Mouse (Mus musculus) frontal cortex, adult 2 months (tissue): Measurements from ENCODE around the gene Rnft2. TPM values are rescaled to one million over a fixed set of nuclear protein-coding genes. Genes with fewer than 3 reads are reported as not detected.

ENCODE experiments used
- DNase-seq, 2 experiments: peaks; one replicate each; pipeline ENCODE4 v3.0.0; 2022; ENCODE audit warnings: low spot score in 1 of 2; ENCODE audit errors: extremely low spot score in 1 of 2
- polyA plus RNA-seq: library from polyadenylated mRNA; depleted of rRNA; stranded (reverse); fragments of >200 nt; gene quantifications from 2 replicates; pipeline ENCODE4 v1.2.3, GENCODE M21; 2012

The Rnft2 gene
- polyA plus RNA-seq, 1 experiment: 58.6 TPM

GRCm38 (mm10) chr5:118256981-118257380 lies 12.1 kb upstream of the Rnft2 start:
- DNase-seq: no peak

- DNase-seq: no peak
Measured at GRCm38 (mm10) chr5:118253551-118253950, 8.6 kb upstream of the Rnft2 start.

GRCm38 (mm10) chr5:118250987-118251386 lies 6.1 kb upstream of the Rnft2 start:
- DNase-seq: no peak

- no peak for DNase-seq
Measured at GRCm38 (mm10) chr5:118247378-118247777, 2.5 kb upstream of the Rnft2 start.

- peak in 1 of 2 experiments; percentile 17 for DNase-seq
Measured at GRCm38 (mm10) chr5:118245606-118246308, 841 bp upstream of the Rnft2 start.

GRCm38 (mm10) chr5:118239671-118240070 lies 5.2 kb downstream of the Rnft2 start:
- DNase-seq: no peak

GRCm38 (mm10) chr5:118236891-118237290 lies 8.0 kb downstream of the Rnft2 start:
- DNase-seq: no peak

GRCm38 (mm10) chr5:118230071-118230611 lies 14.8 kb downstream of the Rnft2 start:
- peak in 1 of 2 experiments; percentile 37 for DNase-seq

GRCm38 (mm10) chr5:118223142-118223757 lies 21.7 kb downstream of the Rnft2 start:
- DNase-seq: no peak

GRCm38 (mm10) chr5:118217410-118217809 lies 27.5 kb downstream of the Rnft2 start:
- peak in 1 of 2 experiments; percentile 17 for DNase-seq

- DNase-seq: peak; percentile 84 to 92
Measured at GRCm38 (mm10) chr5:118214418-118215154, 30.3 kb downstream of the Rnft2 start.

- peak in 1 of 2 experiments; percentile 17 for DNase-seq
Measured at GRCm38 (mm10) chr5:118214012-118214411, 30.9 kb downstream of the Rnft2 start.

- DNase-seq: no peak
Measured at GRCm38 (mm10) chr5:118205852-118206251, 39.1 kb downstream of the Rnft2 start.

GRCm38 (mm10) chr5:118204675-118205440 lies 40.1 kb downstream of the Rnft2 start:
- DNase-seq: no peak

- no peak for DNase-seq
Measured at GRCm38 (mm10) chr5:118199670-118200069, 45.2 kb downstream of the Rnft2 start.

GRCm38 (mm10) chr5:118197421-118197820 lies 47.5 kb downstream of the Rnft2 start:
- DNase-seq: no peak

GRCm38 (mm10) chr5:118192221-118192620 lies 52.7 kb downstream of the Rnft2 start:
- no peak for DNase-seq

GRCm38 (mm10) chr5:118190491-118190890 lies 54.4 kb downstream of the Rnft2 start:
- no peak for DNase-seq

GRCm38 (mm10) chr5:118188356-118188755 lies 56.6 kb downstream of the Rnft2 start:
- no peak for DNase-seq

- DNase-seq: no peak
Measured at GRCm38 (mm10) chr5:118186903-118187633, 57.8 kb downstream of the Rnft2 start.
